Mouse (Mus musculus) bone marrow, adult 2 months (tissue): Measurements from ENCODE around the gene Cyp2b10. TPM values are rescaled to one million over a fixed set of nuclear protein-coding genes. Genes with fewer than 3 reads are reported as not detected.
"Not testable (repeated sequence)": the region's sequence is repeated elsewhere in the genome, so short reads cannot be mapped to it uniquely, and the experiment has no call there.

ENCODE experiments used
- H3K27ac ChIP-seq: fragments of 200-500 bp; 2 replicates; pipeline ENCODE4 v1.5.1; 2012; ENCODE audit warnings: low read depth, mild to moderate bottlenecking, control low read depth, inconsistent platforms, low read length; ENCODE audit not compliant: control insufficient read depth, poor library complexity, insufficient read depth
- H3K4me1 ChIP-seq: fragments of 200-500 bp; 2 replicates; pipeline ENCODE4 v1.6.1; 2011; ENCODE audit warnings: low read length; ENCODE audit not compliant: control insufficient read depth, insufficient read depth
- H3K4me3 ChIP-seq: fragments of 200-500 bp; replicated peaks from 2 replicates; pipeline ENCODE3; 2011; ENCODE audit warnings: mild to moderate bottlenecking, low read depth, low read length, control low read depth; ENCODE audit not compliant: control insufficient read depth
- CTCF ChIP-seq: fragments of 200-500 bp; IDR thresholded peaks from 2 replicates; pipeline ENCODE4 v1.5.1; 2011; ENCODE audit warnings: low read length, control low read depth; ENCODE audit not compliant: control insufficient read depth, insufficient read depth
- POLR2A ChIP-seq: fragments of 200-500 bp; IDR thresholded peaks from 2 replicates; pipeline ENCODE4 v1.6.1; 2011; ENCODE audit warnings: low read depth, mild to moderate bottlenecking, control low read depth, low read length, borderline replicate concordance; ENCODE audit not compliant: control insufficient read depth
- WGBS: fragments of 180-500 bp; shearing (Covaris S2); methylation state at CpG from one replicate; pipeline ENCODE4 v1.1.7; 2018; 5-methylcytosine and 5-hydroxymethylcytosine counted together
- polyA plus RNA-seq: library from polyadenylated mRNA; stranded (reverse); fragments of >200 nt; gene quantifications from 2 replicates; pipeline ENCODE4 v1.2.4, GENCODE M21; 2011; ENCODE audit warnings: low replicate concordance; ENCODE audit not compliant: missing spikeins, insufficient read depth, insufficient read length

Gene Cyp2b10
- polyA plus RNA-seq, 1 experiment, result 1.4 TPM

GRCm38 (mm10) chr7:25902061-25902690 lies 4.8 kb downstream of the Cyp2b10 start:
- 37% methylated on average over 8 of the region's 8 CpGs for WGBS
- TF ChIP-seq POLR2A (no peak), CTCF (no peak)
- H3K4me1 ChIP-seq, result no peaks in the 10 kb centered on the region
- H3K27ac ChIP-seq, result no peak overlapping the region
- H3K4me3 ChIP-seq, result no peak overlapping the region

- Histone ChIP-seq H3K27ac (no peak overlapping the region), H3K4me1 (no peaks in the 10 kb centered on the region), H3K4me3 (no peak overlapping the region)
- TF ChIP-seq CTCF (no peak), POLR2A (no peak)
- 55% methylated on average over 14 of the region's 14 CpGs for WGBS
Observed at GRCm38 (mm10) chr7:25903156-25903555, 5.7 kb downstream of the Cyp2b10 start.

- Histone ChIP-seq H3K4me1 (no peaks in the 10 kb centered on the region), H3K27ac (no peak overlapping the region), H3K4me3 (no peak overlapping the region)
- WGBS, result 40% methylated on average over 3 of the region's 3 CpGs
- TF ChIP-seq CTCF (no peak), POLR2A (no peak)
Observed at GRCm38 (mm10) chr7:25904066-25904465, 6.6 kb downstream of the Cyp2b10 start.

- H3K4me1 ChIP-seq, result no peaks in the 10 kb centered on the region
- TF ChIP-seq CTCF, result no peak
- no peak for TF ChIP-seq POLR2A
- no peak overlapping the region for H3K4me3 ChIP-seq
- no peak overlapping the region for H3K27ac ChIP-seq
- 60% methylated on average over 10 of the region's 10 CpGs for WGBS
Observed at GRCm38 (mm10) chr7:25904489-25904888, 7.1 kb downstream of the Cyp2b10 start.

- TF ChIP-seq CTCF (no peak), POLR2A (no peak)
- WGBS, result 62% methylated on average over 6 of the region's 6 CpGs
- Histone ChIP-seq H3K4me3 (no peak overlapping the region), H3K4me1 (no peaks in the 10 kb centered on the region), H3K27ac (no peak overlapping the region)
Observed at GRCm38 (mm10) chr7:25907380-25907779, 10.0 kb downstream of the Cyp2b10 start.

- Histone ChIP-seq H3K27ac (no peak overlapping the region), H3K4me1 (no peaks in the 10 kb centered on the region), H3K4me3 (no peak overlapping the region)
- no peak for TF ChIP-seq CTCF
- no peak for TF ChIP-seq POLR2A
- 46% methylated on average over 2 of the region's 2 CpGs for WGBS
Observed at GRCm38 (mm10) chr7:25910046-25910445, 12.6 kb downstream of the Cyp2b10 start.

- H3K27ac ChIP-seq, result no peak overlapping the region
- H3K4me1 ChIP-seq, result no peaks in the 10 kb centered on the region
- 57% methylated on average over 1 of the region's 1 CpGs for whole genome bisulfite sequencing
- no peak overlapping the region for H3K4me3 ChIP-seq
- TF ChIP-seq POLR2A (no peak), CTCF (no peak)
Observed at GRCm38 (mm10) chr7:25916116-25916515, 18.7 kb downstream of the Cyp2b10 start.

- H3K4me1 ChIP-seq, H3K4me3 ChIP-seq, H3K27ac ChIP-seq: not testable (repeated sequence)
- 53% methylated on average over 5 of the region's 5 CpGs for WGBS
Observed at GRCm38 (mm10) chr7:25917271-25917670, 19.9 kb downstream of the Cyp2b10 start.

GRCm38 (mm10) chr7:25919467-25919866 lies 22.0 kb downstream of the Cyp2b10 start:
- H3K4me3 ChIP-seq, result no peak overlapping the region
- WGBS, result 67% methylated on average over 1 of the region's 1 CpGs
- H3K27ac ChIP-seq, result no peak overlapping the region
- no peaks in the 10 kb centered on the region for H3K4me1 ChIP-seq
- TF ChIP-seq CTCF, result no peak
- no peak for TF ChIP-seq POLR2A
